Mouse (Mus musculus): ENCODE measurements around the gene Nutf2-ps1.

- TF ChIP-seq CTCF (IDR thresholded peaks at IDR 0.05; ENCODE audit: low read depth) (no peak), EP300 (IDR thresholded peaks at IDR 0.05; ENCODE audit: low read depth) (no peak)
These were observed 17.1 kb downstream of the Nutf2-ps1 start for GRCm38 (mm10) chr19:53571501-53572428.

All from liver, postnatal 0 days (tissue).